Mouse (Mus musculus) layer of hippocampus, postnatal 10 days (tissue): ENCODE measurements around the gene Abca9. TPM values are rescaled to one million over a fixed set of nuclear protein-coding genes. Genes with fewer than 3 reads are reported as not detected.
A peak's percentile ranks its signal among the peaks of the same experiment; 100 is the strongest.

ENCODE experiments used
- DNase-seq, 2 experiments: peaks; one replicate each; pipeline ENCODE4 v3.0.0; 2021; ENCODE audit warnings: low spot score in 2 of 2
- long read RNA-seq: library from polyadenylated mRNA; stranded (forward); transcript quantifications from one replicate; pipeline ENCODE4 v2.0.0, GENCODE M21; 2023
- total RNA-seq, 2 experiments: library from RNA; stranded (reverse); gene quantifications; 2 replicates each; pipeline ENCODE4 v1.2.3; 2021

Gene Abca9
- 1 to 10 TPM; 7.1 to 7.6 TPM for total RNA-seq
- long read RNA-seq, full-length matches to known transcripts: 1 of 4 reads
- long read RNA-seq, partial matches to known transcripts: 0 of 4 reads
- long read RNA-seq, other reads (novel, unspliced or antisense): 3 of 4 reads

GRCm38 (mm10) chr11:110167459-110168251, at the start of gene Abca9:
TSS of gene Abca9 (minus strand) at chr11:110168196.
- DNase-seq: peak; percentile 14 to 20

DNA sequence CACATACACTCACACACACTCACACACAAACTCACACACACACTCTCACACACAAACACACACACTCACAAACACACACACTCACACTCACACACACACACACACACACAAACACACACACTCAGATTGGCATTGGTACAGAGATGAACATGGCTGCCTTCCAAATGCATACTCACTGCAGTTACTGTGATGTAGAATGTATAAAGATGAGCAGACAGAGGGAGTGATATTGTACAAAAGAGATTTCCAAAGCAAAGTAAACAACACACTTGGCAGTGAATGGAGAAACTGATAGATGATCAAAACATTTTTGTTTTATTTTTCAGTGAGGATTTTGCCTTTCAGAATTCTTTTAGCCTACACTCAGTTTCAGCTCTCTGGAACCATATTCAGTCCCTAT, 49.1 kb upstream of the Abca9 start:
- no peak for DNase-seq

- no peak for DNase-seq
These were observed 35.9 kb upstream of the Abca9 start for GRCm38 (mm10) chr11:110203930-110204329.

DNA sequence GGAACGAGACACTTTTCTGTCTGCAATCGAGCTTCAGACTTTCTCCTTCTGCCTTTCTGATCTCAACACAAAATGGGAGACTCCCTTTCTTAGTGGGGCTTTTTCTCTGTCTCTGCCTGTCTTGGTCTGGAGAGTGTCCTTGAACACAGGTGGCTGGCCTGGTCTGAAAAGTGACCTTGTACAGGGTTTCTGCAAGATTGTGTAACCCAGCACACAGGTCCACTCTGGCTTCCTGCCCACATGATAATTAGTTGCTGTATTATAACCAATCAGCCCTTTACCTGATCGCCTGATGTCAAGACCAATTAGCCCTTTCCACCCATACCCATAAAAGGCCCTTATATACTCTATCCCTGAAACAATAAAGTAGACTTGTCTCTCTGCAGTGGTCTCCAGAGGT, 30.9 kb upstream of the Abca9 start:
- DNase-seq: no peak

GRCm38 (mm10) chr11:110196561-110197306, 28.7 kb upstream of the Abca9 start:
- no peak for DNase-seq

GRCm38 (mm10) chr11:110195310-110195709, 27.3 kb upstream of the Abca9 start:
- no peak for DNase-seq

DNA sequence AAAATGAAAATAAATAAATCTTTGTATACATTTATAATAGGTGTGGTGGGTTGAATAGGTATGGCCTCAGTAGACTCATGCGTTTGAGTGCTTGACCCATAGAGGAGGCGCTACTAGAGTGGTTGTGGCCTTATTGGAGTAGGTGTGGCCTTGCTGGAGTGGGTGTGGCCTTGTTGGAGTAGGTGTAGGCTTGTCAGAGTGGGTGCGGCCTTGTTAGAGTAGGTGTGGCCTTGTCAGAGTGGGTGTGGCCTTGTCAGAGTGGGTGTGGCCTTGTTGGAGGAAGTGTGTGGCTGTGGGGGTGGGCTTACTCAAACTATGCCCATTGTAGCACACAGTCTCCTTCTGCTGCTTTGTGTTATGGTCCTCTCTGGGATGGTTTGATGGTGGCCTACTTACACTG, 3.2 kb upstream of the Abca9 start:
- no peak for DNase-seq

- DNase-seq: no peak
These were observed 2.2 kb downstream of the Abca9 start for GRCm38 (mm10) chr11:110165822-110166221.

DNA sequence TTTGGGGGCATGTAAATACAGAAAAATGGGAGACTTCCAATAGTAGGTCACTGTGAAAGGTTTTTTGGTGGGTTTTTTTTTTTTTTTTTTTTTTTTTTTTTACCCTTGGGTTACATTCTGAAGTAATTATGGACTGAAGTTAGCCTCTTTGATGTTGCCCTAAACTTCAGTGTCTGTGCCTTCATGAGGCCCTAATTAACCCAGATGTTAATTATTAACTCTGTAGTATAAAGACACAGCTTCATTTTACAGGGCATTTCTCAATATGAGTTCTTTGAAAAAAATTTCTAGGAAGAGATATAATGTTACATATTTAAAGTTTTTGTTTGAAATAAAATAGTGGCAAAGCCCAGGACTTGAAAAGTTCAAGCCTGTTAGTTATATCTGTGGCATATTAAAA, 2.6 kb downstream of the Abca9 start:
- DNase-seq: no peak

DNA sequence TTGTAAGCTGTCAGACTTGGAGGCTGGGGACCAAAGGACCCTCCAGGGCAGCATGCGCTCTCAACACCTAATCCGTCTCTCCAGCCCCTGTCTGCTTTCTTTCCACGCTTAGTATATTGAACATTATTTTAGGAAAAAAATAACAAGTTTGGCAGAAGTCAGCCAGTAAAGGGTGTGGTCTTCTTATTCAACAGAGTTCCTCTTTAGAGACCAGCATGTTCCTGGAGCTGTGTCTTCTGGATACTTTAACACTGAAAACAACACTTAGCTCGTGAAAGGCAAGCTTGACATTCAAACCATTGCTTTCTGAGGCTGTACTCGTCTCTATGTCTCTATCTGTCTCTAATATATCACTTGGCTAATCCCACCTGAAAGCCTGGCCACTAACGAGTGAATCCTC, 10.9 kb downstream of the Abca9 start:
- DNase-seq: no peak

DNA sequence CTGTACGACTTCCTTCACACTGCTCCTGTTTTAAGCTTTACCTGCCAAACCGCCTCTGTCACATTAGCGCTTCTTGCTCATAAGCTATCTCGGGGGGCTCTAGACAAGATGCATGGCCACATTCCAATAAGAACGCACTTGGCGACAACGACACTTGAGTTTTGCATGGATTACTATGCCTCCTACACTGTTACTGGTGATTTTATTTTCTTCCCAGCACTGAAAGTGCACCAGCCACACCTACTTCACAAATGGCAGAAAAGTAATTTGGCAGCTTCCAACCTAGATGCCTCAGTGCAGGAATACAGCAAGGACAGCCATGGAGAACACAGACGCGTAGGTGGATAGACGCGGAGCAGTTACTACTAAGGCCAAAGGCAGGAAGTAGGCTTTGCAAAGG, 12.0 kb downstream of the Abca9 start:
- DNase-seq: no peak

DNA sequence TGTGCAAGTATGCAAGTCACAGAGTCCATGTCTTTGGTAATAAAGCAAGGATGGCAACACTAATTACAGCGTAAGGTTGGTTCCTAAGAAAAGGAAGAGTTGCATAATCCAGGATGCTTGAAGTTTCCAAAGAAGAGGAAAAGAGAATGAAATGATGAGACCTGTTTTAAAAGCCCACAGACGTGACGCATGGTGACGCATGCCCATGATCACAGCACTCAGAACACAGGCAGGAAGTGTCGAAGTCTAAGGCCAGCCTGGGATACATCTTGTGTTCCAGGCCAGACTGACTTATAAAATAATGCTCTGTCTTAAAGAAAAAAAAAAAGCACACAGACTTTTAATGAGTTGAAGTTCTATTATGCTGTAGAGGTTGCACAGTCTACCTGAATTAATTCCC, 20.4 kb downstream of the Abca9 start:
- DNase-seq: no peak

GRCm38 (mm10) chr11:110145421-110145820, 22.6 kb downstream of the Abca9 start:
- no peak for DNase-seq

DNA sequence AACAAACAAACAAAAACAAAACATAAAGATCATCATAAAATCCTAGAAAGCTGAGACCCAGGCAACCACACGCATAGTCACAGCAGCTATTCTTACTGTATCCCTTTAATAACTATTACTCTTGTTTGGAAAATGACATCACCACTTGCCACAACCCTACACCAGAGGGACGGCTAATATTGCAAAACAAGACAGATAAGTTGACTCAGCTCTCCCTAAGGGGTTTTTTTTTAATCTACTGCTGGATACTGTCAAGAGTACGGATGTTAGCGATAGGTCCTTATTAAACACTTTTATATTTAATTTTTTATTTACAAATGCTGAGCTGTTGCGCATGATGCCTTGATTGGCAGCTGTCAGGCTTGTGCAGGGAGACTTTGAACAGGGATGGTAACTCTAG, 37.2 kb downstream of the Abca9 start:
- DNase-seq: no peak

- DNase-seq: peak; percentile 9 to 27
These were observed 56.9 kb downstream of the Abca9 start for GRCm38 (mm10) chr11:110111137-110111536.

DNA sequence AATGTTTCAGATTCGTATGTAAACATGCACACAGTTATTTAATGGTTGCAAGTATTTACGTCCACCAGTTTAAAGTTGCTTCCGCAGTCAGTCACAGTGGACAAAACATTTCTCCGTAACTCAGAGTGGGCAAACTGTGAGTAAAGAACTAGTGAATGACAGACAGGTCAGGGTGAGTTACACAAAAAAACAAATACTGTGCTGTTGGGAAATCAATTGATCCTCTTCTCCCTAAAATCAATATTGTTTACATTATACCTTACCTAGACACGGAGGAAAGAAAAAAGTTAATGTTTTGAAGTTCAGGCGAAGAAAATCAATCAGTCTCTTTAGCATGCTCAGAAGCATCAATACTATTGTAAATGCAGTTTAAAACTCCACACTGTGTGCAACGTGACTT, 66.6 kb downstream of the Abca9 start:
- no peak for DNase-seq

DNA sequence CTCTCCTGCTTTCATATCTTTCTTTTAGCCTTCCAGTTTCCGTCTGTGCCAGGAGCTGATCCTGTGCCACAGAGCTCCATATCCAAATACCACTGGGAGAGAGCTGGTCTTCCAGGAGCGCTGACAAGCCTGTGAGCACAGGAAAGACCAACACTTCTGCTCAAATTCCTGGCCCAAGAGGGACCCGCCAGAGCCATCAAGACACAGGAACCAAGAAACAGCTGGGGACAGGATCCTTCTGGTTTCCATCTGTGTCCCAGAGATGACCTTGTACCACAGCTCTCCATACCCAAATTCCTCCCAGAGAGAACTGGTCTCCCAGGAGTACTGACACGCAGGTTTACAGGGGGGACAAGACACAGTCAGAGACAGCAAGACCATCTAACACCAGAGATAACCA, 69.1 kb downstream of the Abca9 start:
- DNase-seq: no peak

DNA sequence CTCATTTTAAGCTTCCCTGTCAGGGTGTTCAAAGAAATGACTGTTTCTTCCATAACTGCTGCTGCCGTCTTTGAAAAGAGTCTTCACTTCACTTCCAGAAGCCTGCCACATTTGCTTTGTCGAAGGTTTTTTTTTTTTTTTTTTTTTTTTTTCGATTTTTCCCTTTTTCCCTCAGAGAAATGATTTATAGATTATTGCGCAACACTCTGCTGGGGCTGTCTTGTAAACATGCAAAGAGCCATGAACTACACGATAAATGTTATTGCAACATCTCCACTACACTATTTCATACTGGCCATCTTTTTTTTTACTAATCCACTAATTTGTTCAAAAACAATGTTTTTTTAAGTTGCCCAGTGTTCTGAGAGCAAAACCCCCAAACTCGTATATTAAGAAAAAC, 70.5 kb downstream of the Abca9 start:
- no peak for DNase-seq

- DNase-seq: peak; percentile 8 to 20
These were observed 72.1 kb downstream of the Abca9 start, which contains the start of gene Abca8a for GRCm38 (mm10) chr11:110095858-110096257. TSS of gene Abca8a (minus strand) at chr11:110095978.

DNA sequence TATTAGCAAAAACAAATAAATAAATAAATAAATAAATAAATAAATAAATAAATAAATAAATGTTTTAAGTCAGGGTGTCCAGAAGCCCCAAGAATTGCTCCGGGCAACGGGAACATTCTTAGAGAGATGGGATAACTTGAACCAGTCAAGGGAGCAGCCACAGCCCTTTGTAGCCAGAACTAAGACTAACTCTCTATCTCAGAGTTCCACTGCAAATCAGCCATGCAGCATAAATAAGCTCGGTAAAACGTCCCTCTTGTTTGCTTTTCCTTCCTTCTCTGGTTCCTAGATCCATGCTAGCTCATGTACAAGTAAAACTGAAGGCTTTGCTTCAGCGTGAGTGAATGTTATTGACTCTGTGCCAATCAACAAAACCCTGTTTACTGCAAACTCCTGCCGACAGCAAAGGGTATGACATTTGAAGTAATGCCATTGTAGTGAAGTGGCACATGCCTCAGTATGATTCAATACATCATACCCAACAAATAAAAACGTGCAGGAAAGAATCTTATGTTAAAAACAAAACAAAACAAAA, 73.1 kb downstream of the Abca9 start:
- peak in 1 of 2 experiments; percentile 10 for DNase-seq

GRCm38 (mm10) chr11:110094236-110094635, 73.8 kb downstream of the Abca9 start:
- peak; percentile 8 to 13 for DNase-seq

- no peak for DNase-seq
These were observed 76.7 kb downstream of the Abca9 start for GRCm38 (mm10) chr11:110091328-110091727.
